ENCODE assay signal across 8 mouse cellular contexts in genomic region chr6:35426301-35426700, GRCm38 (mm10).
A peak's percentile ranks its signal among the peaks of the same experiment; 100 is the strongest.
DNase-seq lines count a peak whose midpoint lies in the region; ATAC-seq and TF ChIP-seq lines count a peak whose summit lies in the region.

No protein-coding gene starts in this region.

- H3K4me2 ChIP-seq in limb, embryonic 15.5 days, result no peak overlapping the region
- H3K4me2 ChIP-seq in liver, postnatal 0 days (ENCODE audit: low read depth, low read length), result no peak overlapping the region

- 0 out of 2 replicates have a peak, but pooled peaks have one; percentile 44 for ATAC-seq in limb, embryonic 15.5 days (ENCODE audit: insufficient number of reproducible peaks, low FRiP score, low TSS enrichment, low read depth)
- ATAC-seq in liver, postnatal 0 days, result no peak

- no peak for TF ChIP-seq EP300 in liver, postnatal 0 days (IDR thresholded peaks at IDR 0.05; ENCODE audit: low read depth)

- no peaks in the 10 kb centered on the region for H3K4me1 ChIP-seq in limb, embryonic 15.5 days
- H3K4me1 ChIP-seq in liver, postnatal 0 days (ENCODE audit: insufficient read depth), result no peaks in the 10 kb centered on the region

- no peak for TF ChIP-seq CTCF in liver, postnatal 0 days (IDR thresholded peaks at IDR 0.05; ENCODE audit: low read depth)

- peak; percentile 12 to 21 for DNase-seq in cerebellum, adult 18-20 months
- no peak for DNase-seq in cerebellum, postnatal 4 days (ENCODE audit: low spot score in 2 of 2)
- peak; percentile 13 for DNase-seq in MN1 (ENCODE audit: low spot score)
- DNase-seq in frontal cortex, adult 2 months (ENCODE audit: extremely low spot score in 1 of 2, low spot score in 1 of 2), result peak; percentile 44 to 74
- no peak for DNase-seq in liver, postnatal 0 days
- DNase-seq in layer of hippocampus, postnatal 36 days, result no peak
- DNase-seq in urinary bladder, postnatal 36 days (ENCODE audit: low spot score in 2 of 2), result no peak

- no peak overlapping the region for H3K4me3 ChIP-seq in limb, embryonic 15.5 days
- no peak overlapping the region for H3K4me3 ChIP-seq in liver, postnatal 0 days (ENCODE audit: low read depth, low read length)

- H3K27ac ChIP-seq in limb, embryonic 15.5 days, result no peak overlapping the region
- H3K27ac ChIP-seq in liver, postnatal 0 days (ENCODE audit: low read depth), result no peak overlapping the region

- 61% methylated on average over 3 of the region's 3 CpGs for WGBS in limb, embryonic 15.5 days
- WGBS in liver, postnatal 0 days (ENCODE audit: insufficient replicate concordance), result 67% methylated on average over 3 of the region's 3 CpGs

- no peaks in the 10 kb centered on the region for H3K9me3 ChIP-seq in limb, embryonic 15.5 days
- H3K9me3 ChIP-seq in liver, postnatal 0 days (ENCODE audit: low read length), result no peaks in the 10 kb centered on the region

- no peaks in the 10 kb centered on the region for H3K36me3 ChIP-seq in limb, embryonic 15.5 days
- no peaks in the 10 kb centered on the region for H3K36me3 ChIP-seq in liver, postnatal 0 days (replicated peaks; ENCODE audit: insufficient read depth, low read length)

- no peaks in the 10 kb centered on the region for H3K27me3 ChIP-seq in limb, embryonic 15.5 days
- no peaks in the 10 kb centered on the region for H3K27me3 ChIP-seq in liver, postnatal 0 days (ENCODE audit: insufficient read depth, low read length)

- no peak overlapping the region for H3K9ac ChIP-seq in limb, embryonic 15.5 days
- no peak overlapping the region for H3K9ac ChIP-seq in liver, postnatal 0 days (replicated peaks)

Comparison
In these comparisons a context has a peak if more than half of its experiments do, and no peak if none do; other contexts are left out.
1. DNase-seq: peak in cerebellum, adult 18-20 months (2 of 2), MN1 (single experiment) and frontal cortex, adult 2 months (2 of 2); none in cerebellum, postnatal 4 days (0 of 2), liver, postnatal 0 days (single experiment), layer of hippocampus, postnatal 36 days (0 of 2) and urinary bladder, postnatal 36 days (0 of 2).